Mouse (Mus musculus) kidney, adult 2 months (tissue): ENCODE data around the gene C1ra.

Experiments used
- CTCF ChIP-seq: fragments of 200-500 bp; conservative IDR thresholded peaks from 2 replicates; pipeline ENCODE4 v1.5.1; 2011; ENCODE audit warnings: low read depth, mild to moderate bottlenecking, control low read depth, low read length, moderate library complexity, mixed read lengths; ENCODE audit not compliant: insufficient read depth, insufficient read length
- POLR2A ChIP-seq: fragments of 200-500 bp; IDR thresholded peaks from one replicate; pipeline ENCODE4 v1.6.1; 2011; ENCODE audit warnings: low read depth, low read length, control low read depth

DNA sequence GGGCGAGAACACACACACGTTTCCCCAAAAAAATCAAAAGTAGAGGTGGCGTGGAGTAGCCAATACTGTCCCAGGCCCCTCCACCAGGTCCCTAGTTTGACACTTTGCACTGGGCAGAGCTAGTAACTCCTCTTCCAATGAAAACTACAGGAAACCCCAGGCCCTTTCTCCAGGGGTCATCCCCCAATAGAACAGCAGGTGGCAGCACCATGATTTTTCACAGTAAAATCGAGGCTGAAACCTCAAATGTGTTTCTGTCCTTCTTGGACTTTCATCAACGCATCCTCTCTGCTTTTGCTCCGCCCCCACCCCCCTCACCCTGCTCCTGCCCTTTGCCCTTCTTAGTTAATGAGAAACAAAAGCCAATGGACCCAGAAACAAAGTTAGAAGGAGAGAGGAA lies 30.6 kb upstream of the C1ra start:
- TF ChIP-seq CTCF (peak; percentile 71), POLR2A (no peak)
